Mouse (Mus musculus): ENCODE measurements at regions not wholly inside any gene's neighbourhood (a gene's known extent, or its start where the extent isn't known, plus 50 kb on each side); places are given as distances from the start of the nearest gene placed in this dataset.

- no peak overlapping the region for H3K27ac ChIP-seq (ENCODE audit: insufficient read depth, low read depth, low read length)
- 97% methylated on average over 1 of the region's 1 CpGs for WGBS
- TF ChIP-seq CTCF (IDR thresholded peaks at IDR 0.05; ENCODE audit: insufficient read depth, low read depth, low read length) = no peak
- no peak for TF ChIP-seq POLR2A (IDR thresholded peaks at IDR 0.05; ENCODE audit: insufficient read depth, low read depth, low read length)
Measured at GRCm38 (mm10) chr6:148605226-148605625, 161.0 kb upstream of the Tmtc1 start.

GRCm38 (mm10) chr6:148604790-148605189 is 160.6 kb upstream of the Tmtc1 start:
- H3K27ac ChIP-seq (ENCODE audit: insufficient read depth, low read depth, low read length) = no peak overlapping the region
- no peak overlapping the region for H3K4me3 ChIP-seq (ENCODE audit: insufficient read depth, low read depth, low read length)
- WGBS = 0% methylated on average over 1 of the region's 1 CpGs
- H3K4me1 ChIP-seq (ENCODE audit: control insufficient read depth, insufficient read depth, low read length) = no peaks in the 10 kb centered on the region
- no peak for TF ChIP-seq CTCF (IDR thresholded peaks at IDR 0.05; ENCODE audit: insufficient read depth, low read depth, low read length)
- no peak for TF ChIP-seq POLR2A (IDR thresholded peaks at IDR 0.05; ENCODE audit: insufficient read depth, low read depth, low read length)

More at GRCm38 (mm10) chr6:148605226-148605625, 161.0 kb upstream of the Tmtc1 start:
- Histone ChIP-seq H3K4me3 (ENCODE audit: insufficient read depth, low read depth, low read length) (no peak overlapping the region), H3K4me1 (ENCODE audit: control insufficient read depth, insufficient read depth, low read length) (no peaks in the 10 kb centered on the region)

- peaks cover under 1% of the 10 kb centered on the region; the same call in 1 of the 2 replicates for H3K4me1 ChIP-seq (ENCODE audit: control insufficient read depth, insufficient read depth, low read length)
- TF ChIP-seq CTCF (IDR thresholded peaks at IDR 0.05; ENCODE audit: insufficient read depth, low read depth, low read length) = no peak
- TF ChIP-seq POLR2A (IDR thresholded peaks at IDR 0.05; ENCODE audit: insufficient read depth, low read depth, low read length) = no peak
- 91% methylated on average over 2 of the region's 2 CpGs for WGBS
- no peak overlapping the region for H3K4me3 ChIP-seq (ENCODE audit: insufficient read depth, low read depth, low read length)
- H3K27ac ChIP-seq (ENCODE audit: insufficient read depth, low read depth, low read length) = no peak overlapping the region
Measured at GRCm38 (mm10) chr6:148603878-148604277, 159.7 kb upstream of the Tmtc1 start.

GRCm38 (mm10) chr6:148603460-148603859 is 159.3 kb upstream of the Tmtc1 start:
- H3K4me3 ChIP-seq (ENCODE audit: insufficient read depth, low read depth, low read length) = no peak overlapping the region
- 86% methylated on average over 4 of the region's 4 CpGs for WGBS
- TF ChIP-seq CTCF (IDR thresholded peaks at IDR 0.05; ENCODE audit: insufficient read depth, low read depth, low read length) (no peak), POLR2A (IDR thresholded peaks at IDR 0.05; ENCODE audit: insufficient read depth, low read depth, low read length) (no peak)
- H3K27ac ChIP-seq (ENCODE audit: insufficient read depth, low read depth, low read length) = no peak overlapping the region
- H3K4me1 ChIP-seq (ENCODE audit: control insufficient read depth, insufficient read depth, low read length) = peaks cover 4% of the 10 kb centered on the region; the same call in 1 of the 2 replicates

GRCm38 (mm10) chr6:148602894-148603293 is 158.7 kb upstream of the Tmtc1 start:
- 82% methylated on average over 2 of the region's 2 CpGs for WGBS
- no peak overlapping the region for H3K4me3 ChIP-seq (ENCODE audit: insufficient read depth, low read depth, low read length)
- TF ChIP-seq CTCF (IDR thresholded peaks at IDR 0.05; ENCODE audit: insufficient read depth, low read depth, low read length) = no peak
- no peak for TF ChIP-seq POLR2A (IDR thresholded peaks at IDR 0.05; ENCODE audit: insufficient read depth, low read depth, low read length)
- no peak overlapping the region for H3K27ac ChIP-seq (ENCODE audit: insufficient read depth, low read depth, low read length)
- H3K4me1 ChIP-seq (ENCODE audit: control insufficient read depth, insufficient read depth, low read length) = peaks cover 4% of the 10 kb centered on the region; the same call in 1 of the 2 replicates

GRCm38 (mm10) chr6:148600934-148601333 is 156.7 kb upstream of the Tmtc1 start:
- H3K27ac ChIP-seq (ENCODE audit: insufficient read depth, low read depth, low read length) = no peak overlapping the region
- no peak for TF ChIP-seq CTCF (IDR thresholded peaks at IDR 0.05; ENCODE audit: insufficient read depth, low read depth, low read length)
- no peak for TF ChIP-seq POLR2A (IDR thresholded peaks at IDR 0.05; ENCODE audit: insufficient read depth, low read depth, low read length)
- WGBS = 52% methylated on average over 2 of the region's 2 CpGs
- H3K4me1 ChIP-seq (ENCODE audit: control insufficient read depth, insufficient read depth, low read length) = peaks cover 4% of the 10 kb centered on the region; the same call in 1 of the 2 replicates
- H3K4me3 ChIP-seq (ENCODE audit: insufficient read depth, low read depth, low read length) = no peak overlapping the region

- Histone ChIP-seq H3K27ac (ENCODE audit: insufficient read depth, low read depth, low read length) (no peak overlapping the region), H3K4me3 (ENCODE audit: insufficient read depth, low read depth, low read length) (no peak overlapping the region), H3K4me1 (ENCODE audit: control insufficient read depth, insufficient read depth, low read length) (peaks cover 4% of the 10 kb centered on the region; the same call in 1 of the 2 replicates)
- WGBS = 89% methylated on average over 4 of the region's 4 CpGs
- TF ChIP-seq CTCF (IDR thresholded peaks at IDR 0.05; ENCODE audit: insufficient read depth, low read depth, low read length) (no peak), POLR2A (IDR thresholded peaks at IDR 0.05; ENCODE audit: insufficient read depth, low read depth, low read length) (no peak)
Measured at GRCm38 (mm10) chr6:148599473-148599872, 155.3 kb upstream of the Tmtc1 start.

GRCm38 (mm10) chr6:148598746-148599337 is 154.7 kb upstream of the Tmtc1 start:
- Histone ChIP-seq H3K4me1 (ENCODE audit: control insufficient read depth, insufficient read depth, low read length) (peaks cover 4% of the 10 kb centered on the region; the same call in 1 of the 2 replicates), H3K27ac (ENCODE audit: insufficient read depth, low read depth, low read length) (no peak overlapping the region), H3K4me3 (ENCODE audit: insufficient read depth, low read depth, low read length) (no peak overlapping the region)
- TF ChIP-seq POLR2A (IDR thresholded peaks at IDR 0.05; ENCODE audit: insufficient read depth, low read depth, low read length) = no peak
- 13% methylated on average over 16 of the region's 16 CpGs for WGBS

- Histone ChIP-seq H3K4me3 (ENCODE audit: insufficient read depth, low read depth, low read length) (no peak overlapping the region), H3K4me1 (ENCODE audit: control insufficient read depth, insufficient read depth, low read length) (peaks cover 4% of the 10 kb centered on the region; the same call in 1 of the 2 replicates), H3K27ac (ENCODE audit: insufficient read depth, low read depth, low read length) (no peak overlapping the region)
- TF ChIP-seq CTCF (IDR thresholded peaks at IDR 0.05; ENCODE audit: insufficient read depth, low read depth, low read length) (no peak), POLR2A (IDR thresholded peaks at IDR 0.05; ENCODE audit: insufficient read depth, low read depth, low read length) (no peak)
- WGBS = 79% methylated on average over 3 of the region's 3 CpGs
Measured at GRCm38 (mm10) chr6:148595009-148595770, 151.0 kb upstream of the Tmtc1 start.

Measured in olfactory bulb, adult 2 months (tissue).